Mouse (Mus musculus) bone marrow macrophage, adult 2 months (primary cell): Measurements from ENCODE around the gene Ppil6. TPM values are rescaled to one million over a fixed set of nuclear protein-coding genes. Genes with fewer than 3 reads are reported as not detected.

Experiments used
- H3K27ac ChIP-seq: 2 replicates; pipeline ENCODE4 v1.5.1; 2012; ENCODE audit warnings: low read depth, low read length; ENCODE audit not compliant: insufficient read depth
- H3K4me1 ChIP-seq: 2 replicates; pipeline ENCODE4 v1.6.1; 2012; ENCODE audit warnings: low read length; ENCODE audit not compliant: control insufficient read depth, insufficient read depth
- H3K4me3 ChIP-seq: 2 replicates; pipeline ENCODE4 v1.5.1; 2012; ENCODE audit warnings: mild to moderate bottlenecking, low read length, moderate library complexity; ENCODE audit not compliant: insufficient read depth
- CTCF ChIP-seq: IDR thresholded peaks from 2 replicates; pipeline ENCODE4 v1.5.1; 2012; ENCODE audit warnings: low read depth, mild to moderate bottlenecking, low read length, moderate library complexity
- POLR2A ChIP-seq: IDR thresholded peaks from 2 replicates; pipeline ENCODE4 v1.6.1; 2012; ENCODE audit warnings: mild to moderate bottlenecking, low read depth, low read length, borderline replicate concordance
- polyA plus RNA-seq: library from polyadenylated mRNA; stranded (reverse); fragments of >200 nt; gene quantifications from 2 replicates; pipeline ENCODE4 v1.2.4, GENCODE M21; 2012; ENCODE audit not compliant: missing spikeins, insufficient read depth, insufficient read length

Ppil6 gene
- polyA plus RNA-seq, 1 experiment = not detected

GRCm38 (mm10) chr10:41545224-41545755 lies 55.1 kb downstream of the Ppil6 start:
- Histone ChIP-seq H3K4me3 (no peak overlapping the region), H3K27ac (no peak overlapping the region), H3K4me1 (peaks cover 2% of the 10 kb centered on the region; the same call in 1 of the 2 replicates)
- TF ChIP-seq CTCF (no peak), POLR2A (no peak)

GRCm38 (mm10) chr10:41546396-41547165 lies 56.3 kb downstream of the Ppil6 start:
- H3K27ac ChIP-seq = no peak overlapping the region
- TF ChIP-seq CTCF (no peak), POLR2A (no peak)
- H3K4me3 ChIP-seq = no peak overlapping the region
- H3K4me1 ChIP-seq = peaks cover 2% of the 10 kb centered on the region; the same call in 1 of the 2 replicates

DNA sequence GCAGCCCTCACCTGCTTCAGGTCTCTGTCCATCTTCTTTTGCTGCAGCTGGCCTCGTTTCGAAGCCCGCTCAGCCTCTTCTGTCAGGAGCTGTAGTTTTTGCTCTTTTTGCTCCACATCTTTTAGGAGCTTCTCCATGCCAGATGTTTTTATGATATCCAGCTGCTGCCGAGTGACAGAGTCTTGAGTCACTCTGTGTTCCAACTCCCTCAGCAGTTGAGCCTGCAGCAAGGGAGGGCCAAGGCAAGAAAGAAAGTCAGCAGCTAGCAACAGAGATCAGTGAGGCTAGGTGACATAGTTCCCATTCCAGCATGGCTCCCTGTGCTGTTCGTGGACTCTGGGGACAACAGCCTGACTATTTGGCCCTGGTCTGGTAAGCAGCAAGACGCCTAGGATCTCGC lies 60.5 kb downstream of the Ppil6 start:
- Histone ChIP-seq H3K27ac (no peak overlapping the region), H3K4me3 (no peak overlapping the region), H3K4me1 (no peaks in the 10 kb centered on the region)
- TF ChIP-seq CTCF (no peak), POLR2A (no peak)

DNA sequence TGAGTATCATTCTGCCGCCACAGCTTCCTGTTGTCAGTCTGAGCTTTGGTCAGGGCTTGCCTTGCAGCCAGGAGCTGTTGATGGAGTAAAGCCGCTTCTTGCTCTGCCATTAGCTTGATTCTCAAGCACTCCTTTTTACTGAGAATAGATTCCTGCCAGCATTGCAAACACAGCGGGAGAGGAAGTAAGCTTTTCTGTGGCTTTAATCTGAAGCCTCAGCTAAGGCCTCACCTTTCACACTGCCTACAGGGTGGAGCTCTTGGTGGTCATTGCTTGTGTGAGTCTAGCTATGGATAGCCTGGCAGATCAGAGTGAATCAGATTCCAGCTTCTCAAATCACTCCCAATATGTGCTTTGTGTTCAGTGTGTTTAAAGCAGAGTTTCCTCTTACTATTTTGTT lies 62.1 kb downstream of the Ppil6 start:
- H3K4me1 ChIP-seq = no peaks in the 10 kb centered on the region
- no peak for TF ChIP-seq POLR2A
- TF ChIP-seq CTCF = no peak
- H3K4me3 ChIP-seq = no peak overlapping the region
- no peak overlapping the region for H3K27ac ChIP-seq

DNA sequence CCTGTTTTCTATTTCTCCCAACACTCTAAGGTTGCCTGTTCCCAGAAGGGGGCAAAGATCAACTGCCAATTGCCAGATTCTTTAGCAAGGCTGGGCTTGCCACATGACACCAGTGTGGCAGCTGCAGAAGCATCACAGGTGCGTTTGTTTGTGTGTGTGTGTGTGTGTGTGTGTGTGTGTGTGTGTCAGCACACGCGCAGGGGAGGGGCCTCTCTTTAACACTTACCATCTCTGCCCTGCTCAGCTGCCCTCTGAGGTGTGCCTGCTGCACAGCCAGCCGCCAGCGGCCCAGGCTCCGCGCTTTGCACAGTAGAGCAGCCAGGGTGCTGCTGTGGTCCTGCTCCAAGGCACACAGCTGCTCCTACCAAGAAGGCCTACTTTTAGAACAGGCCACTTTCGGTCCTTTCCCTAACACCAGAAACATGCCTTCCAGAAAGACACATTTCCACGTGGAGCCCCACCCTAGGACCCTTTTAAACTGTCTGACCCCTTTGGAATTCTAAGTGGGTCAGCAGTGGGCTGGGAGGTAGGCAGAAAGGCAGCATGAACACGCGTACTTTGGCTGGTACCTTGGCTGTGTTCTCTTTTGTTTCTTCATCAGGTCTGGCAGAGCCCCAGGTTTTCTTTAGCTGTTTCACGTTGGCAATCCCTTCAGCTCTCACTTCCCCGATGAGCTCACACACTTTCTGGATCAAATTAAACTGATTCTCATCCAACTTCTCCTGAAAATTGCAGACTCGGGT lies 62.8 kb downstream of the Ppil6 start:
- no peak overlapping the region for H3K27ac ChIP-seq
- no peaks in the 10 kb centered on the region for H3K4me1 ChIP-seq
- TF ChIP-seq CTCF (no peak), POLR2A (no peak)
- H3K4me3 ChIP-seq = no peak overlapping the region

GRCm38 (mm10) chr10:41553711-41554110 lies 63.5 kb downstream of the Ppil6 start:
- TF ChIP-seq POLR2A = no peak
- no peak for TF ChIP-seq CTCF

GRCm38 (mm10) chr10:41555081-41555480 lies 64.8 kb downstream of the Ppil6 start:
- no peak for TF ChIP-seq CTCF
- no peak for TF ChIP-seq POLR2A
- Histone ChIP-seq H3K4me1 (no peaks in the 10 kb centered on the region), H3K27ac (no peak overlapping the region), H3K4me3 (no peak overlapping the region)

More at GRCm38 (mm10) chr10:41553711-41554110, 63.5 kb downstream of the Ppil6 start:
- H3K27ac ChIP-seq = no peak overlapping the region
- no peaks in the 10 kb centered on the region for H3K4me1 ChIP-seq
- H3K4me3 ChIP-seq = no peak overlapping the region

DNA sequence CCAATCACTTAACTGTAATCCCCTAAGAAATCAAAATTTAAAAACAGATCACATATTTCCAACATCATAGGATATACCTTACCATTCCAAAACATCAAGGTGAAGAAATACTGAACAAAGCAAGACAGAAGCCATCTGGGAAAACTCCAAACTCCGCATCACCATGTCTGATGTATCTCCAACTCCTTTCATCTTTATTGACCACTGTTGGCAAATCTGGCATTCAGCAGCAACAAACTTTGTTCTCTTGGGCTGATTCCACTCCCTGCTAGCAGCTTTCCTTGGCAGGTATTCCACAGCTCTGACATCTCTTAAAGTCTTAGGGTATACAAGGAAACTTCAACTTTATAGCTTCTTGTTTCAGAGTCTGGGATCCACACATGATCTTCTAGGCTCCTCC lies 68.2 kb downstream of the Ppil6 start:
- TF ChIP-seq CTCF (no peak), POLR2A (no peak)
- H3K4me1 ChIP-seq = no peaks in the 10 kb centered on the region
- H3K4me3 ChIP-seq = no peak overlapping the region
- H3K27ac ChIP-seq = no peak overlapping the region

- TF ChIP-seq POLR2A = no peak
- no peak for TF ChIP-seq CTCF
- no peak overlapping the region for H3K4me3 ChIP-seq
These were observed 71.6 kb downstream of the Ppil6 start for GRCm38 (mm10) chr10:41561701-41562395.

More at GRCm38 (mm10) chr10:41561701-41562395, 71.6 kb downstream of the Ppil6 start:
- Histone ChIP-seq H3K27ac (no peak overlapping the region), H3K4me1 (no peaks in the 10 kb centered on the region)

Other genes with a start within 250 kb of the Ppil6 start
- 14.5 and 16.3 TPM in 2 replicates for gene Fig4, start 187.2 kb upstream of the Ppil6 start, polyA plus RNA-seq
- not detected in 2 replicates for gene Ak9, start 186.5 kb upstream of the Ppil6 start, polyA plus RNA-seq
- gene Zbtb24, start 40.1 kb upstream of the Ppil6 start, polyA plus RNA-seq = 11.8 and 13.4 TPM in 2 replicates
- 44.8 and 55.9 TPM in 2 replicates for gene Mical1, start 14.1 kb upstream of the Ppil6 start, polyA plus RNA-seq
- gene Smpd2, start 70 bp upstream of the Ppil6 start, polyA plus RNA-seq = 15.2 and 15.8 TPM in 2 replicates
- 54.0 and 57.3 TPM in 2 replicates for gene Cd164, start 29.0 kb downstream of the Ppil6 start, polyA plus RNA-seq
- gene Ccdc162, start 226.2 kb downstream of the Ppil6 start, polyA plus RNA-seq = not detected in 2 replicates